Mouse (Mus musculus): ENCODE results near the gene Fmr1.
"Not testable (repeated sequence)": the region's sequence is repeated elsewhere in the genome, so short reads cannot be mapped to it uniquely, and the experiment has no call there.

The Fmr1 gene

DNA sequence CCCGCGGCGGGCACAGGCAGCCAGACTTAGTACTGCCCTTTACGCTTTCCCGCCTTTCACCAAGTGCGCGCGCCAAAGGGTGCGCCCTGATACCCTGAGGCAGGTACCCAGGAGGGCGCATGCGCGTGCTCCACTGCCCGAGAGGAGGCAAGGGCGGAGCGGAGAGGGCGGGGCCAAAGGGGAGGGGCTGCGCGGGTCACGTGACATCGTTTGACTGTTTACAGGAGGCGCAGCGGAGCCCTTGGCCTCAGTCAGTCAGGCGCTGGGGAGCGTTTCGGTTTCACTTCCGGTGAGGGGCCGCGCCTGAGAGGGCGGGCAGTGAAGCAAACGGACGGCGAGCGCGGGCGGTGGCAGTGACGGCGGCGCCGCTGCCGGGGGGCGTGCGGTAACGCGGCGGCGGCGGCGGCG is at the start of gene Fmr1:
TSS of gene Fmr1 (plus strand) at position 209 of the 408 bp plus-strand sequence.
- DNase-seq, result peak; percentile 99

DNA sequence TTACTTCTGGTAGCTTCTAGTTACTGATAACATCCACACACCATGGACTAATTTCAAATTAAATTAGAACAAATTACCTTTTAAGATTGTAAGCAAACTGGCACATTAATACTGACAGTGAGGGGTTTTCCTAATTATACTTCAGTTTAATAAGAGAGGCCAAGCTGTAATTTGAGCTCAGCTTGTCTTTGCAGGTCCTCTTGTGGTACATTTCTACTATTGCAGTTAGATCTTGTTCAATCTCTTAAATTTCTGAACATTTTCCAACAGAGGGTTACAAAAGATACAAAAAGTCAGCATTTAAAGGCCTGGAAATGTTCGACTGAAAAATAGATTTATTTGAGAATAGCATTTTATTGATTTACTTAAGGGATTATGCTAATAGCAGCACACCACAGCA is 36.7 kb upstream of the Fmr1 start:
- no peak for DNase-seq

DNA sequence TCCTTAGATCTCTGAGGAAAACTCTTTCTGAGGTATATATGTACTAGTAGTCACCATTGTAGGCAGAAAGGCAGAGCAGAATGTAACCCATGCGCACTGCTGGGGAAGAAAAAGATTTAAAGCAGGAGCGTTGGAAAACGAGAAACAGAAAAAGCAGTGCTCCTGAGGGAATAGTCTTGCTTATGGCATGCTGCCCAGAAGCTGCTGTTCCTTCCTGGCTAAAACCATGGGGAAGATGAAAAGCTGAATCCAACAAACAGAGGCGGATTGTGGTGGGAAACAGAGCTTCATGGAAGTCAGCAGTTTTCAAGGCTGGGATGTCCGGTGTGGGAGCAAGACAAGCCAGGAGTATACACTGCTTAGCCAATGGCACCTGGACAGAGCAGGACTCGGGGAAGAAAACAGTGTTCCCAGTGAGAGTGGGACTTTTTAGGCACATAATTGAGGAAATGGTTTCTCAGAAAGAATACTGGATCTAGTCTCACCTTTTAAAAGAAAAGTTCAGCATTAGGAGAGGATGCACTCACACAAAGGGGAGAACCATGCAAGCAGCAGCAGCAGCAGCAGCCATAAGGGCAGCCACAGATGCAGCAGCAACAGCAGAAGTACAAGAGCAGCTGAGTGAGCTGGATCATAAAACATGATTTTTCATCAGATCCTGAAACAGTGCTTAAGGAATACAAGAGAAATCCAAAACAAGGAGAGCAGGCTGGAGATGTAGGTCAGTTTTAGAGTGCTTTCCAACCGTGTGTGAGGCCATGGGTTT is 33.0 kb upstream of the Fmr1 start:
- DNase-seq, result no peak

DNA sequence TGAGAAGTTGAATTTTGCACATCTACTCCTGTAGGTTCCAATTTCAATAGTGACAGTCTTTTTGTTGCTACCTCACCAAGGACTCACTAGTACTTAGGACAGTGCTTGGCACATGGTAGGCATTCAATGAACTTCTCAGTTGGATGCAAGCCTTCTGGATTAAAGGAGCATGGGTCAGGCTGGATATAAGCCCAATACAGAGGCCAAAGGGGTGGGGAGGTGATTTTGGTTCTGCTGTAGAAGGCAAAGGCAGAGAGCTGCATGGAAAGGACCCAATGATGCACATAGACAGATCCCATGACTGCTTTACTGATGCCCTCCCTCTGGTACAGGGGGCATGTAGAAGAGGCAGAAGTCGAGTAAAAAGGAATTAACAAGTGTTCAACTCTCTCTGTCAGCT is 833 bp upstream of the Fmr1 start:
- DNase-seq, result peak; percentile 3

DNA sequence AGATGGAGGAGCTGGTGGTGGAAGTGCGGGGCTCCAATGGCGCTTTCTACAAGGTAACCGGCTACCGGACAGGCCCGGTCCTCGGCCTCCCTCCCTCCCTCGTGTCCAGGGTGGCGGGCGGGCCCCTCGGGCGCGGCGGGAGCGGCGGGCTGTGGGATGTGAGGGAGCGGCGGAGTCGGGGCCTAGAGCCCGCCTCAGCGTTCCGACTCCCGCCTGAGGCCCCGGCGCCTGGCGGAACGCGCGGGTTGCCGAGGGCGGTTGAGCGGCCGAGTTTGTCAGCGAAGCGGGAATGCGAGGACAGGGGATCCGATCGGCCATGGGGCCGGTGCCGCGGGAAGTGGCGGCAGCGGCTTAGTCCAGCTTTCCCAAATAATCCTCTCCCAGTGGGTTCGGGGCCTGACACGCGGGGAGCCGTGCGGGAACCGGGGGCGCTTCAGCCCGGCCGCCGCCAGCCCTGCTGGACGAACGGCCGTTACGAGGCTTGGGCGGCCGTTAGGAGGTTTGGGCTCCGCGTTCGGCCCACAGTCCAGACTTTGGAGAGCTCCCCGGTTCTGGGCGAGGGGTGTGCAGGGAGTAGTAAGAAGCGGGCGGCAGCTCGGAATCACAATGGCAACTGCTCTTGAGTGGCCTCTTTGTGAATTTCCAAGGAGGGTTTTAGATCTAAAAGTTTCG is 610 bp downstream of the Fmr1 start:
- no peak for DNase-seq

DNA sequence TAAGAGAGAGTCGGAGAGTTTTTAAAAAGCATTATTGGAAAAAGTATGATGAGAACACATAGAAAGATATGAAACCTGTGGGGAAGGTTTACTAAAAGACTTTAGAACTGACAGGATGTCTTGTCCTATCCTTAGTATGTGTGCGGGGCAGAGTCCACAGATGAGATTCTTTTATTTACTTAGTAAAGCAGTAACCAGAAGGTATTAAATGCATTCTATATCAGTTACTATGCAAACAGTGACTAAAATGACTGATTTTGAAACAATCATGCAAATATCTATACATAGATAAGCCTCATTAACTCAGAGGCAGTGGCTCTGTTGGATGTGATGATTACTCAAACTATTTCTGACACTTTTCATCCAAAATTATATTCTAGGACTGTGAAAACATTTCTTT is 6.4 kb downstream of the Fmr1 start:
- no peak for DNase-seq

DNA sequence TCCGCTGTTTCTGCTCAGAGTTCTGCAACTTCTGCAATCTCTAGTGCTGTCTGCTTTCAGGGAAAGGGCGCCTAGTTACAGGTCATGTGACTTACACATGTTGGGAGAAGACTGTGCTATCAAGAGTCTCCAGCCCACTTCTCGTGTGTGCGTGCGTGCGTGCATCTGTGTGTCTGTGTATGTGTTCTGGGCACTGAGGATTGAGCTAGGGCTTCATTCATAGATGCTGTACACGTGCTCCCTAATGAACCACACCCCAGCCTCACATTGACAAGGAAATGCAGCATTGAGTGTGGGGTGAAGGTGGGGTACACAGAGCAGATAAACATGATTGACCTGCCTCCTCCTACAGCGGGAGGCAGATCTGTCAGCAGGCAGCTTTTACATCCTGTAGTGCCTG is 13.6 kb downstream of the Fmr1 start:
- not testable (repeated sequence) for DNase-seq

DNA sequence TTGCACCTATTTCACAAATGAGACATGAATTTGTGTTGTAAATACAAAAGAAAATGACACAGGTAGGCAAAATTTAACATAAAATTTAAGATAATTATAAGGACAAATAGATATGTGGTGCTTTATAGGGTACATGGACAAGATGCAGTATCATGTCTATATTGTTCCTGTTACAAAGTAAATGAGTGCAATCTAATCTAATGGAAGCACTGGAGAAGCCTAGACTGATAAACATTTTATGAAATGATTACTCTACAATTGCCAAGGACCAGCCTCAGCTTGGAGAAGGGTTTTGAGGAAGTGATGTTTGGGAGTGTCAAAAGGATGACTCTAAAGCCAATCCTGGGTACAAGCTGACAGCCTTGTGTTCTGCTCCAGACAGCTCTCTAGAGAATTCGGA is 58.6 kb downstream of the Fmr1 start:
- no peak for DNase-seq

DNA sequence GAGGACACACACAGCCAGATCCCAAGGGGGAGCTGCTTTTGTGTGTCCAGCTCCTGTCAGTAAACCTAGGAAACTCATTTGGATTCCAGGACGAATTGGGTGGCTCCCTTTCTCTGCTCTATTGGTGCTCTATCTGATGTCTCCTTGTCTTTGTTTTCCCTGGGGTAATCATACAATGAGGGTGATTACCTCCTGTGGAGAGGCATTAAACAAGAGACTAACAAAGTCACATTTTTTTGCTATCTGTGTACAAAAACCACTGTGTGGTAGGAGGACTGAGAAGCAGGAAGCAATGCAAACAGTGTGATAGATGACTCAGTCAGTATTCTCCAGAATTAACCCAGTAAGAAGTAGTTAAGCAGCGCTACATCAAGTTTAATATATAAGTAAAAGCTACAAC is 61.7 kb downstream of the Fmr1 start:
- DNase-seq, result no peak

DNA sequence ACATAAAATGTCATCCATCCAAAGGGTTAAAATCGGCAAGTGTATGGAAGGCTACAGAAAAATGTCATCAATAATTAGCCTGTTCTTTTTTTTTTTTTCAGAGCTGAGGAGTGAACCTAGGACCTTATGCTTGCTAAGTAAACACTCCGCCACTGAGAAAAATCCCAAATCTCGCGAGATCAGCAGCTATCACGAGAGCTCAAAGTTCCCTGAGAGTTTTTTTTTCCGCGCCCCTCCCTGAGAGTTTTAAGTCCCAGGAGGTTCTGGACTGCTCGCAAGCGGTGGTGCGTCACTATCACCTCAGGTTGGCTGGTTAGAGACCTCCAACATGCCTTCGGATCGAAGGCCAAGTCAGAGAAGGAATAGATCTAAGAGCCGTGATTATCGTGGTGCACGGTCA is 83.3 kb downstream of the Fmr1 start, which contains the start of gene Fmr1nb:
TSS of gene Fmr1nb (plus strand) at position 234 of the 400 bp plus-strand sequence.
- DNase-seq, result no peak

All from thymus, postnatal 14 days (tissue).